Mouse (Mus musculus): ENCODE data around the gene Zfand4. TPM values are rescaled to one million over a fixed set of nuclear protein-coding genes. Genes with fewer than 3 reads are reported as not detected.

Gene Zfand4
- 2.2 TPM for total RNA-seq (2023)

DNA sequence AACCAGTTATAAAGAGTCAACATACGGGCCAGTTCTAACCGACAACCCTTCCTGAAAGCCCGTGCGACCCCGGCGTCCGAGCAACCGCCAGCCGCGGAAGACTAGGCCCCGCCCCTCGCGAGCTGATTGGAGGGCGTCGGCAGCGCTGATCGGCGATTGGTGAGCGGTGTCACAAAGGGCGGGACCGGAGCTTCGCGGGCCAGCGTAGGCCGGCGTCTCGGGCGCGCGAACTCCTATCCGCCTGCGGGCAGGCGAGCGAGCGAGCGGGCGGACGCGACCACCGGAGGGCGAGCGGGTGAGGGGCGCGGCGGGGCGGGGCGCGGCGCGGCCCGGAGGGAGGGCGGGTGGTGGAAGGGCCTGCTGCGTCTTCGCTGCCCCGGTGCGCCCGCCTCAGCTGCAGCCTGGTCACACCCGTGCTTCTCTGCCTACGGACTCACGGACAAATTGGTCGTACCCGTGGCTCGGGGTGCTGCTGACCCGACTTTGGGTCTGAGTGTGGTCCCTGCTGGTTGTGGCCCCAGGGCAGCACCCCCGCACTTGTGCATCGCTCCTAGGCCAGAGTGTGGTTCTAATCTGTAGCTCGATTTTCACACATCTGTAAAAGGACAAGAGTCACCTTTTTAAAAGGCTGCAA, at the start of gene Zfand4:
TSS of gene Zfand4 (plus strand) at position 205 of the 634 bp plus-strand sequence.

DNA sequence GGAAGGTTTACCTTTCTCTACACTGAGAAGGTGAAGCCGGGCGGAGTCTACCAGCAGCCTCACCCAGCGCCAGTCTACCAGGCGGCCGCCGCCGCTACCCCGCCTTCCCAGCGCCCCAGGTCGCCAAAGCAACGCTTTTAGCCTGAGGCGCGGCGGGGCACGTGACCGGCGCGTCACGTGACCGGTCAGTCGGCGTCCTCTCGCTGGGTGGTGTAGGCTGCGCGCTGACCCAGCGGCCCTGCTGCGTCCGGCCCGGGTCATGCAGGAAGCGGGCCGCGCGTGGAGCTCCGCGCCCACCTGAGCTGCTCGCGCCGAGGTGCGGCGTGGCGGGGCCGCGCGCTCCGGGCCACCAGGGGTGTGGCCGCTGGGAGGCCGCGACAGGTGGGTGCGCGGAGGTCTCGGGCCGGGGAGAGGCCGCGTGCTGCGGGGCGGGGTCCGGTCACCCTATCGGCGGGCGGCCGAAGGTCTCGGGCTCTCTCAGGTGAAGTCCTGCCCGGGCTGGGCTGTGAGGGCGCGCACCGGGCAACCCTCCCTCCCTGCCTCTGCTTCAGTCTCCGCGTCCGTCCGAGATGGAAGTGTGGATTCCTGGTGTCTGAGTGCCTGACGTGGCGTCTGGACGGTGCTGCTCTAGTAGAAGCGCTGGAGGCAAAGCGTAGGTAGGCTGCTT, 73.9 kb downstream of the Zfand4 start, which contains the start of gene March8:
TSS of gene March8 (plus strand) at position 190 of the 667 bp plus-strand sequence.

Other genes starting within 250 kb of the Zfand4 start
- 53.4 TPM for gene Tmcc1, start 70.7 kb upstream of the Zfand4 start, total RNA-seq (2023)
- gene Washc2, start 56.2 kb upstream of the Zfand4 start, total RNA-seq (2023) = 92.8 TPM
- gene March8, start 73.8 kb downstream of the Zfand4 start, total RNA-seq (2023) = 1.2 TPM
- gene Alox5, start 197.0 kb downstream of the Zfand4 start, total RNA-seq (2023) = 0.50 TPM
- gene Olfr211, start 224.9 kb downstream of the Zfand4 start, total RNA-seq (2023) = not detected
- not detected for gene Olfr212, start 242.3 kb downstream of the Zfand4 start, total RNA-seq (2023)